Mouse (Mus musculus) hindbrain, postnatal 0 days (tissue): Measurements from ENCODE around the gene Psmd7. TPM values are rescaled to one million over a fixed set of nuclear protein-coding genes. Genes with fewer than 3 reads are reported as not detected.

Experiments
- ATAC-seq: fragments of 200-750 bp; cut with Nextera tagmentation; 2 replicates; pipeline ENCODE4 v1.8.0; 2017; ENCODE audit warnings: mild to moderate bottlenecking, moderate TSS enrichment, moderate library complexity
- DNase-seq: peaks from one replicate; pipeline ENCODE4 v3.0.0-alpha.2; 2015; ENCODE audit warnings: low spot score
- H3K27ac ChIP-seq: fragments of 300-500 bp; sonication (generic); 2 replicates; pipeline ENCODE4 v1.5.1; 2014; ENCODE audit warnings: mild to moderate bottlenecking
- H3K27me3 ChIP-seq: fragments of 300-500 bp; sonication (generic); 2 replicates; pipeline ENCODE4 v1.6.1; 2014; ENCODE audit warnings: low read length, mixed read lengths; ENCODE audit not compliant: insufficient read depth
- H3K36me3 ChIP-seq: fragments of 300-500 bp; sonication (generic); 2 replicates; pipeline ENCODE4 v1.6.1; 2014; ENCODE audit warnings: low read length, mixed read lengths; ENCODE audit not compliant: insufficient read depth
- H3K4me1 ChIP-seq: fragments of 300-500 bp; sonication (generic); 2 replicates; pipeline ENCODE4 v1.6.1; 2014; ENCODE audit warnings: antibody characterized with exemption, low read length, mixed read lengths; ENCODE audit not compliant: insufficient read depth
- H3K4me2 ChIP-seq: fragments of 300-500 bp; sonication (generic); 2 replicates; pipeline ENCODE4 v1.6.1; 2014; ENCODE audit warnings: low read depth, mild to moderate bottlenecking, low read length, moderate library complexity, mixed read lengths
- H3K4me3 ChIP-seq: fragments of 300-500 bp; sonication (generic); 2 replicates; pipeline ENCODE4 v1.5.1; 2014; ENCODE audit warnings: low read length
- H3K9ac ChIP-seq: fragments of 300-500 bp; sonication (generic); replicated peaks from 2 replicates; pipeline ENCODE4 v1.6.1; 2014; ENCODE audit warnings: mild to moderate bottlenecking, low read length, moderate library complexity, mixed read lengths
- H3K9me3 ChIP-seq: fragments of 300-500 bp; sonication (generic); 2 replicates; pipeline ENCODE4 v1.6.1; 2016; ENCODE audit warnings: low read length, mixed read lengths
- CTCF ChIP-seq: IDR thresholded peaks from 2 replicates; pipeline ENCODE4 v1.5.1; 2016; ENCODE audit warnings: antibody characterized with exemption, control low read depth, low read depth
- WGBS: fragments of 180-500 bp; shearing (Covaris S2); extraction: QIAGEN DNeasy Blood & Tissue Kit; methylation state at CpG from one replicate; pipeline ENCODE4 v1.1.7; 2014; 5-methylcytosine and 5-hydroxymethylcytosine counted together
- polyA plus RNA-seq: library from polyadenylated mRNA; unstranded; fragments of >200 nt; fragmentation: Nextera tagmentation; extraction: Ambion mirVana; gene quantifications from 2 replicates; pipeline ENCODE4 v1.2.1, GENCODE M21; 2015
- total RNA-seq: library from RNA; depleted of rRNA; stranded (reverse); fragments of >200 nt; gene quantifications from 2 replicates; pipeline ENCODE4 v1.2.3, GENCODE M21; 2014

Gene Psmd7
- total and polyA plus RNA-seq, 2 experiments from 2014 or later: 34.4 to 257 TPM

GRCm38 (mm10) chr8:107580879-107581278, 7.4 kb downstream of the Psmd7 start:
- ATAC-seq (no peak), DNase-seq (no peak)
- Histone ChIP-seq H3K9me3 (no peaks in the 10 kb centered on the region), H3K27ac (no peak overlapping the region), H3K36me3 (peaks cover 59% of the 10 kb centered on the region), H3K27me3 (no peaks in the 10 kb centered on the region), H3K9ac (no peak overlapping the region), H3K4me2 (no peak overlapping the region), H3K4me1 (no peaks in the 10 kb centered on the region), H3K4me3 (no peak overlapping the region)
- WGBS: 94% methylated on average over 13 of the region's 13 CpGs
- no peak for TF ChIP-seq CTCF

GRCm38 (mm10) chr8:107578541-107578940, 9.7 kb downstream of the Psmd7 start:
- no peak overlapping the region for H3K9ac ChIP-seq
- peaks cover 43% of the 10 kb centered on the region for H3K36me3 ChIP-seq
- no peak overlapping the region for H3K27ac ChIP-seq
- no peak overlapping the region for H3K4me3 ChIP-seq
- no peak overlapping the region for H3K4me2 ChIP-seq
- H3K9me3 ChIP-seq: no peaks in the 10 kb centered on the region
- DNase-seq (no peak), ATAC-seq (no peak)
- 83% methylated on average over 8 of the region's 8 CpGs for WGBS
- no peaks in the 10 kb centered on the region for H3K4me1 ChIP-seq
- H3K27me3 ChIP-seq: no peaks in the 10 kb centered on the region
- TF ChIP-seq CTCF: no peak

- no peaks in the 10 kb centered on the region for H3K27me3 ChIP-seq
- H3K36me3 ChIP-seq: peaks cover 39% of the 10 kb centered on the region
- no peak for ATAC-seq
- H3K4me1 ChIP-seq: no peaks in the 10 kb centered on the region
- no peak overlapping the region for H3K27ac ChIP-seq
- WGBS: 92% methylated on average over 8 of the region's 8 CpGs
- no peak overlapping the region for H3K9ac ChIP-seq
- DNase-seq: no peak
- no peak overlapping the region for H3K4me3 ChIP-seq
- TF ChIP-seq CTCF: no peak
- H3K4me2 ChIP-seq: no peak overlapping the region
- no peaks in the 10 kb centered on the region for H3K9me3 ChIP-seq
These were observed 10.1 kb downstream of the Psmd7 start for GRCm38 (mm10) chr8:107578132-107578531.

- H3K27ac ChIP-seq: no peak overlapping the region
- DNase-seq (no peak), ATAC-seq (no peak)
- no peak overlapping the region for H3K9ac ChIP-seq
- H3K27me3 ChIP-seq: no peaks in the 10 kb centered on the region
- no peak overlapping the region for H3K4me3 ChIP-seq
- no peak overlapping the region for H3K4me2 ChIP-seq
- WGBS: 89% methylated on average over 4 of the region's 4 CpGs
- H3K36me3 ChIP-seq: peaks cover 34% of the 10 kb centered on the region
- H3K4me1 ChIP-seq: no peaks in the 10 kb centered on the region
- H3K9me3 ChIP-seq: no peaks in the 10 kb centered on the region
- TF ChIP-seq CTCF: no peak
These were observed 10.6 kb downstream of the Psmd7 start for GRCm38 (mm10) chr8:107577640-107578039.

GRCm38 (mm10) chr8:107576702-107577101, 11.6 kb downstream of the Psmd7 start:
- no peak overlapping the region for H3K9ac ChIP-seq
- ATAC-seq: peak; percentile 85
- 7% methylated on average over 10 of the region's 10 CpGs for WGBS

GRCm38 (mm10) chr8:107574771-107575170, 13.5 kb downstream of the Psmd7 start:
- no peak for DNase-seq
- no peaks in the 10 kb centered on the region for H3K9me3 ChIP-seq
- 89% methylated on average over 3 of the region's 3 CpGs for WGBS
- no peak overlapping the region for H3K4me3 ChIP-seq
- no peak overlapping the region for H3K27ac ChIP-seq
- TF ChIP-seq CTCF: no peak
- no peak overlapping the region for H3K4me2 ChIP-seq
- no peaks in the 10 kb centered on the region for H3K4me1 ChIP-seq
- H3K36me3 ChIP-seq: peaks cover 6% of the 10 kb centered on the region
- ATAC-seq: no peak
- H3K9ac ChIP-seq: no peak overlapping the region
- H3K27me3 ChIP-seq: no peaks in the 10 kb centered on the region

More at GRCm38 (mm10) chr8:107576702-107577101, 11.6 kb downstream of the Psmd7 start:
- DNase-seq: peak; percentile 95
- H3K4me2 ChIP-seq: peak overlapping the region; percentile 37
- peaks cover 24% of the 10 kb centered on the region for H3K36me3 ChIP-seq
- no peak overlapping the region for H3K4me3 ChIP-seq
- no peaks in the 10 kb centered on the region for H3K27me3 ChIP-seq
- no peak overlapping the region for H3K27ac ChIP-seq
- no peaks in the 10 kb centered on the region for H3K9me3 ChIP-seq
- peak; percentile 89 for TF ChIP-seq CTCF
- no peaks in the 10 kb centered on the region for H3K4me1 ChIP-seq

- H3K9ac ChIP-seq: no peak overlapping the region
- peak; percentile 75 for TF ChIP-seq CTCF
- H3K36me3 ChIP-seq: no peaks in the 10 kb centered on the region
- H3K27ac ChIP-seq: no peak overlapping the region
- H3K4me2 ChIP-seq: no peak overlapping the region
- DNase-seq: peak; percentile 56
- no peaks in the 10 kb centered on the region for H3K9me3 ChIP-seq
- H3K4me1 ChIP-seq: no peaks in the 10 kb centered on the region
- ATAC-seq: no peak
- H3K27me3 ChIP-seq: no peaks in the 10 kb centered on the region
- no peak overlapping the region for H3K4me3 ChIP-seq
- WGBS: 63% methylated on average over 4 of the region's 4 CpGs
These were observed 15.8 kb downstream of the Psmd7 start for GRCm38 (mm10) chr8:107572497-107572896.
